Mouse (Mus musculus): ENCODE results near the gene Msrb3.

DNA sequence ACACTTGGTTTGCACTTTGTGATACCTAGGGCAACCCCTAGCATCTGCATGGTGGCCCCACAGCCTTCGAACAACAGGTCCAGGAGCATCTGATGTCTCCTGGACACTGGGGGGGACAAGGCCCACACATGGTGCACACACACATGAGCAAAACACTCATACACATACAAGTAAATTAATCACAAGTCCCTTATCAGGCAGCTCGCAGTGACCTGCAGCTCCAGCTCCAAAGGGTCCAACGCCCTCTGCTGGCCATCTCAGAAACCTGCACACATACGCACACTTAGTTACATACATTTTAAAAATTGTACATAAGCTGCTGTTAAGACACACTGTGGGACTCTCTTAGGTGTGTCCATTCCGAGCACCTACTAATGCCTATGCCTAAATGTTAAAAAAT lies 17.3 kb upstream of the Msrb3 start:
- TF ChIP-seq CTCF (IDR thresholded peaks at IDR 0.05; ENCODE audit: low read depth, low read length) (peak; percentile 44), GATA1 (IDR thresholded peaks at IDR 0.05; ENCODE audit: borderline replicate concordance, low read length) (no peak), POLR2AphosphoS5 (IDR thresholded peaks at IDR 0.05; ENCODE audit: insufficient replicate concordance, low read depth, low read length) (no peak), GATA2 (IDR thresholded peaks at IDR 0.05; ENCODE audit: borderline replicate concordance, low read depth, low read length) (no peak), TAL1 (conservative IDR thresholded peaks at IDR 0.05; ENCODE audit: low read depth, low read length) (no peak)

Measured in G1E (cell line).